Mouse (Mus musculus): ENCODE measurements around the gene Efna5. TPM values are rescaled to one million over a fixed set of nuclear protein-coding genes. Genes with fewer than 3 reads are reported as not detected.

The Efna5 gene
- polyA plus RNA-seq, 1 experiment from 2014 or later, result 75.1 TPM

GRCm38 (mm10) chr17:62879526-62880310 lies 1.4 kb downstream of the Efna5 start:
- no peak for ATAC-seq (ENCODE audit: low FRiP score, low read depth)
- Histone ChIP-seq H3K27me3 (no peaks in the 10 kb centered on the region), H3K4me2 (replicated peaks) (peak overlapping the region; percentile 97), H3K4me1 (peaks cover 15% of the 10 kb centered on the region), H3K9ac (peak overlapping the region; percentile 97), H3K9me3 (no peaks in the 10 kb centered on the region), H3K4me3 (peak overlapping the region; percentile 91), H3K27ac (peak overlapping the region; percentile 96; the same call in 1 of the 2 replicates), H3K36me3 (no peaks in the 10 kb centered on the region)
- WGBS, result under 1% methylated on average over 45 of the region's 45 CpGs

GRCm38 (mm10) chr17:62875727-62876126 lies 5.4 kb downstream of the Efna5 start:
- Histone ChIP-seq H3K27me3 (no peaks in the 10 kb centered on the region), H3K9me3 (no peaks in the 10 kb centered on the region), H3K36me3 (no peaks in the 10 kb centered on the region), H3K4me1 (peaks cover 35% of the 10 kb centered on the region), H3K9ac (no peak overlapping the region), H3K4me3 (no peak overlapping the region), H3K27ac (no peak overlapping the region), H3K4me2 (replicated peaks) (no peak overlapping the region)
- no peak for ATAC-seq (ENCODE audit: low FRiP score, low read depth)
- 14% methylated on average over 3 of the region's 3 CpGs for WGBS

GRCm38 (mm10) chr17:62871928-62872327 lies 9.2 kb downstream of the Efna5 start:
- Histone ChIP-seq H3K27me3 (no peaks in the 10 kb centered on the region), H3K9me3 (no peaks in the 10 kb centered on the region), H3K4me3 (no peak overlapping the region), H3K27ac (no peak overlapping the region), H3K9ac (no peak overlapping the region), H3K4me1 (peaks cover 43% of the 10 kb centered on the region), H3K4me2 (replicated peaks) (no peak overlapping the region), H3K36me3 (no peaks in the 10 kb centered on the region; the same call in 1 of the 2 replicates)
- WGBS, result 32% methylated on average over 3 of the region's 3 CpGs
- no peak for ATAC-seq (ENCODE audit: low FRiP score, low read depth)

- no peak overlapping the region for H3K27ac ChIP-seq
- H3K9me3 ChIP-seq, result no peaks in the 10 kb centered on the region
- no peak overlapping the region for H3K4me3 ChIP-seq
- H3K9ac ChIP-seq, result no peak overlapping the region
- H3K4me1 ChIP-seq, result peaks cover 42% of the 10 kb centered on the region
- no peaks in the 10 kb centered on the region; the same call in 1 of the 2 replicates for H3K36me3 ChIP-seq
- no peaks in the 10 kb centered on the region for H3K27me3 ChIP-seq
- 62% methylated on average over 5 of the region's 5 CpGs for WGBS
- no peak for ATAC-seq (ENCODE audit: low FRiP score, low read depth)
- H3K4me2 ChIP-seq (replicated peaks), result no peak overlapping the region
Observed at GRCm38 (mm10) chr17:62871191-62871590, 9.9 kb downstream of the Efna5 start.

GRCm38 (mm10) chr17:62870446-62870845 lies 10.7 kb downstream of the Efna5 start:
- Histone ChIP-seq H3K4me2 (replicated peaks) (no peak overlapping the region), H3K36me3 (no peaks in the 10 kb centered on the region; the same call in 1 of the 2 replicates), H3K27me3 (no peaks in the 10 kb centered on the region), H3K9me3 (no peaks in the 10 kb centered on the region), H3K4me3 (no peak overlapping the region), H3K9ac (no peak overlapping the region), H3K4me1 (peaks cover 41% of the 10 kb centered on the region), H3K27ac (no peak overlapping the region)
- no peak for ATAC-seq (ENCODE audit: low FRiP score, low read depth)
- 68% methylated on average over 5 of the region's 5 CpGs for WGBS

GRCm38 (mm10) chr17:62864966-62865365 lies 16.2 kb downstream of the Efna5 start:
- Histone ChIP-seq H3K27ac (no peak overlapping the region), H3K4me2 (replicated peaks) (no peak overlapping the region), H3K36me3 (peaks cover 4% of the 10 kb centered on the region; the same call in 1 of the 2 replicates), H3K4me3 (no peak overlapping the region), H3K27me3 (no peaks in the 10 kb centered on the region), H3K9me3 (0 out of 2 replicates have a peak, but pooled peaks cover 5% of the 10 kb centered on the region), H3K9ac (no peak overlapping the region), H3K4me1 (peaks cover 43% of the 10 kb centered on the region)
- no peak for ATAC-seq (ENCODE audit: low FRiP score, low read depth)
- 86% methylated on average over 8 of the region's 8 CpGs for WGBS

- H3K27ac ChIP-seq, result peak overlapping the region; percentile 23
- H3K4me3 ChIP-seq, result no peak overlapping the region
- WGBS, result 51% methylated on average over 3 of the region's 3 CpGs
- peaks cover 32% of the 10 kb centered on the region for H3K4me1 ChIP-seq
- H3K36me3 ChIP-seq, result peaks cover 4% of the 10 kb centered on the region; the same call in 1 of the 2 replicates
- no peaks in the 10 kb centered on the region for H3K27me3 ChIP-seq
- 0 out of 2 replicates have a peak overlapping the region, but pooled peaks have one; percentile 0 for H3K9ac ChIP-seq
- 0 out of 2 replicates have a peak, but pooled peaks cover 5% of the 10 kb centered on the region for H3K9me3 ChIP-seq
- ATAC-seq (ENCODE audit: low FRiP score, low read depth), result no peak
- H3K4me2 ChIP-seq (replicated peaks), result peak overlapping the region; percentile 43; the same call in 1 of the 2 replicates
Observed at GRCm38 (mm10) chr17:62863004-62863403, 18.1 kb downstream of the Efna5 start.

- Histone ChIP-seq H3K27me3 (no peaks in the 10 kb centered on the region), H3K9ac (0 out of 2 replicates have a peak overlapping the region, but pooled peaks have one; percentile 0), H3K27ac (peak overlapping the region; percentile 23), H3K4me1 (peaks cover 32% of the 10 kb centered on the region), H3K9me3 (0 out of 2 replicates have a peak, but pooled peaks cover 5% of the 10 kb centered on the region), H3K36me3 (peaks cover 4% of the 10 kb centered on the region; the same call in 1 of the 2 replicates), H3K4me3 (no peak overlapping the region), H3K4me2 (replicated peaks) (peak overlapping the region; percentile 43)
- 28% methylated on average over 12 of the region's 12 CpGs for WGBS
- ATAC-seq (ENCODE audit: low FRiP score, low read depth), result peak; percentile 92
Observed at GRCm38 (mm10) chr17:62862298-62862999, 18.7 kb downstream of the Efna5 start.

- no peak overlapping the region for H3K4me2 ChIP-seq (replicated peaks)
- no peaks in the 10 kb centered on the region for H3K27me3 ChIP-seq
- ATAC-seq (ENCODE audit: low FRiP score, low read depth), result no peak
- no peak overlapping the region for H3K27ac ChIP-seq
- 47% methylated on average over 8 of the region's 8 CpGs for WGBS
- H3K9ac ChIP-seq, result no peak overlapping the region
- no peaks in the 10 kb centered on the region for H3K9me3 ChIP-seq
- H3K36me3 ChIP-seq, result no peaks in the 10 kb centered on the region
- peaks cover 31% of the 10 kb centered on the region for H3K4me1 ChIP-seq
- no peak overlapping the region for H3K4me3 ChIP-seq
Observed at GRCm38 (mm10) chr17:62857275-62857674, 23.8 kb downstream of the Efna5 start.

GRCm38 (mm10) chr17:62853741-62854140 lies 27.4 kb downstream of the Efna5 start:
- H3K4me3 ChIP-seq, result no peak overlapping the region
- no peak overlapping the region for H3K27ac ChIP-seq
- 37% methylated on average over 6 of the region's 6 CpGs for WGBS
- ATAC-seq (ENCODE audit: low FRiP score, low read depth), result no peak
- H3K4me1 ChIP-seq, result peaks cover 21% of the 10 kb centered on the region
- H3K36me3 ChIP-seq, result no peaks in the 10 kb centered on the region
- no peaks in the 10 kb centered on the region for H3K27me3 ChIP-seq
- no peaks in the 10 kb centered on the region for H3K9me3 ChIP-seq
- H3K4me2 ChIP-seq (replicated peaks), result 0 out of 2 replicates have a peak overlapping the region, but pooled peaks have one; percentile 9
- H3K9ac ChIP-seq, result no peak overlapping the region

- 0 out of 2 replicates have a peak, but pooled peaks have one; percentile 36 for ATAC-seq (ENCODE audit: low FRiP score, low read depth)
Observed at GRCm38 (mm10) chr17:62852822-62853608, 28.1 kb downstream of the Efna5 start.

More at GRCm38 (mm10) chr17:62852822-62853608, 28.1 kb downstream of the Efna5 start:
- WGBS, result 6% methylated on average over 3 of the region's 3 CpGs
- Histone ChIP-seq H3K9ac (no peak overlapping the region), H3K27ac (no peak overlapping the region), H3K36me3 (no peaks in the 10 kb centered on the region), H3K27me3 (no peaks in the 10 kb centered on the region), H3K4me2 (replicated peaks) (0 out of 2 replicates have a peak overlapping the region, but pooled peaks have one; percentile 9), H3K9me3 (no peaks in the 10 kb centered on the region), H3K4me3 (no peak overlapping the region), H3K4me1 (peaks cover 21% of the 10 kb centered on the region)

All from limb, embryonic 13.5 days (tissue).